Mouse (Mus musculus) heart, postnatal 25 days (tissue): ENCODE results near the gene Ccrl2. TPM values are rescaled to one million over a fixed set of nuclear protein-coding genes. Genes with fewer than 3 reads are reported as not detected.

Experiments
- DNase-seq: peaks from one replicate; pipeline ENCODE4 v3.0.0; 2022; ENCODE audit warnings: low spot score
- intact Hi-C: fragments of 180-260 bp; cut with DNase I; formaldehyde crosslinking; loops from one replicate; pipeline ENCODE4 v1.15.1; 2025
- total RNA-seq, 2 experiments: library from RNA; stranded (reverse); gene quantifications; 2 replicates each; pipeline ENCODE4 v1.2.3; 2021

Gene Ccrl2
- total RNA-seq: 10 to 100 TPM in 1 of 2 experiments, 1 to 10 TPM in 1; 8.2 to 10.4 TPM

DNA sequence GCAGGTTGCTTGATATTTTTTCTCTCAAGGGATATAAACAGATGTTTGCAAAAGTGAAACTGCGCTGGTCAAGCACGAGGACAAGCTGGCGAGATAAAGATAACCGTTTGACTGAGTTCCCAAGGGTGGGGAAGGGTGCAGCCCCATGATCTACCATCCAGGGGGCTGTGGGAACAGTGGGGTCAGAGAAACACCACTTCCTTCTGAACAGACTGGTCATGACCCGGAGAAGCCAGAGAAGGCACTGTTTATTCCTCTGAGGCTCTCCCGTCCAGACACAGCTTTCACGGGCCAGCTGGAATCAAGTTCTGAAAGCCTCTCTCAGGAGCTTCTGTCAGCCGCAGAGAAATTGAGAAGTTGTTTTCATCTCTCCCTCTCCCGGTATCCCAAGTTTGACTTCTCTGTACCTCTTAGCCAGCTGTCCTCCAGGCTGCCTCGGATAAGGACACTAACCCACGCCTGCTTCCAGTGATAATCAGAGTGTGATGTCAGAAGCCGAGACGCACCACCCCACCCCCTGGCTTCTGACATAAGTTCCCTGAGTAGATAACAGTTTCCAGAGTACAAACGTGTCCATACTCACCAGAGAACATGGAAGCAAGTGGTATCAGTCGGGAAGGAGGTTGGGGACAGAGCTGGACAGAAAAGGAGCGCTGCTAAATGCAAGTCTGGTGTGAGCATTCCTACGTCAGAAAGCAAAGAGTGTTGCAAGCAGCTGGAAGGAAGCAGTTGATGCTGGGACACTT lies at the start of gene Ccrl2:
Gene Ccrl2, minus strand, starts transcription at position 722 of the 746 bp plus-strand sequence.
- intact Hi-C loops: loop anchor here (5.0 kb wide), 2 partner anchors 60 to 175 kb away; partner anchors contain the start of gene Tmie

DNA sequence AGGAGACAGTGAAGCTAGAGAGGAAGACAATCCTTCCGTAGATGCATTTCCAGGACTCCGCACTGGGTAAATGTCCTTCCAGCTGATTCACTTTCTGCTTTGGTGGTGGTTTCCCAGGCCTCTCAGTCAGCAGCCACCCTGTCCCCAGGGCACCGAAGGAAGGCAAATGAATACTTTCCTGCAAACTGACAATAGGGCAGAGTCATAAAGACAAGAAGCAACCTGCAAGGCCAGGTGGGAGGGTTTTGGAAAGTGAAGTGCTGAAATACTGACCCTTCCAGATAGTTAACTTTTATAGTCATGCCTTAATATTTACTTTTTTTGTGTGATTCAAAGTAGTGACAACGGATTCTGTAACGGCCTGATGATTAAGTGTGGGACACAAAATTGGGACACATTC lies 46.6 kb upstream of the Ccrl2 start:
- DNase-seq: no peak
- intact Hi-C loops: no loop called here

More for the DNA sequence above, at the start of gene Ccrl2:
- DNase-seq: peak; percentile 58

DNA sequence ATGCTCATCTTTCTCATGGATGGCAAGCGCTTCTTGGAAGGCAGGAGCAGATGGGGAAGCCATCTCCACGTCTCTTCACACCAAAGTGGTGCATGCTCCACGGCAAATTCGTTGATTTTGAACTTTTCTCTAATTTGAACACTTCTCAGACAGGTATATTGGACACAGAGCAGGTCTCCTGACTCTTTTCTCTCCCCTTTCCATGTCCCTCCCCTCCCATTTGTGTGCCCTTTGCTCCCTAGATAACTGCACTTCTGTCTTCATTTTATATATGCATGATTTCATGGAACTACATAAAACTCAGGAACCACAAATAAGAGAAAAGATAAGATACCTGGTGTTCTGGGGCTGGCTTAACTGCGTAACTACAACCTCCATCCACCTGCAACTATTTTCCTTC lies 46.0 kb upstream of the Ccrl2 start:
- DNase-seq: no peak
- intact Hi-C loops: no loop called here

DNA sequence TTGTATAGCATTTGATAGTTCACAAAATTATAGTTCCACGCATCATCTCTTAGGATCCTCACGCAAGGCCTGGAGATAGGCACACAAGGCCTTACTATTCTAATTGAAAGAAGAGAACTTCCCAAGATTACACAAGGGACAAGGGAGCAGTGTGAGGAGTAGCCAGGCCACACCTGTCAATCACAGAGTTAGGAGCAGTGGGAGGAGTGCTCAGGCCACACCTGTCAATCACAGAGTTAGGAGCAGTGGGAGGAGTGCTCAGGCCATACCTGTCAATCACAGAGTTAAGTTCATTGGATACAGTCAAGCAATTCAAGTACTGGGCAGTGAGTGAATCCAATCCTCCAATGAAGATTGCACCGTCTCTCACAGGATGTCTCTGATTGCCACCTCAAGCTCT lies 43.1 kb upstream of the Ccrl2 start:
- no peak for DNase-seq
- intact Hi-C loops: no loop called here

DNA sequence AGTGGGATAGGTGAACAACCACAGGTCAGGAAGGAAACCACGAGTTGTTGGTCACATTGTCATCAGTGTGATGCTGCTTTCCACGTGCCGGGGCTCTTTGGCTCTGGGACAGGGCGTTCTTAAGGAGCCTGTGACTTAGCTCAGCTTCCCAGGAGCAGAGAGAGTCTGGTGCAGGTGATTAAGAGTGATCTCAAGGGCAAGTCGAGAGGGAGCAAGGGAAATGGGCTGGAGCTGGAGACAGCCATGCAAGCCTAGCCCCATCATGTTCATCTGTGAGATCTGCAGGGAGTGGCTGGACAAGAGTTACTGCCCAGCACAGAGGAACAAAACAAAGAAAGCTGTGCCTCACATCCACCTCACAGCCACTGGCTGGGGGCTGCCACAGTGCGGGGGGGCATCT lies 40.2 kb upstream of the Ccrl2 start:
- intact Hi-C loops: no loop called here

DNA sequence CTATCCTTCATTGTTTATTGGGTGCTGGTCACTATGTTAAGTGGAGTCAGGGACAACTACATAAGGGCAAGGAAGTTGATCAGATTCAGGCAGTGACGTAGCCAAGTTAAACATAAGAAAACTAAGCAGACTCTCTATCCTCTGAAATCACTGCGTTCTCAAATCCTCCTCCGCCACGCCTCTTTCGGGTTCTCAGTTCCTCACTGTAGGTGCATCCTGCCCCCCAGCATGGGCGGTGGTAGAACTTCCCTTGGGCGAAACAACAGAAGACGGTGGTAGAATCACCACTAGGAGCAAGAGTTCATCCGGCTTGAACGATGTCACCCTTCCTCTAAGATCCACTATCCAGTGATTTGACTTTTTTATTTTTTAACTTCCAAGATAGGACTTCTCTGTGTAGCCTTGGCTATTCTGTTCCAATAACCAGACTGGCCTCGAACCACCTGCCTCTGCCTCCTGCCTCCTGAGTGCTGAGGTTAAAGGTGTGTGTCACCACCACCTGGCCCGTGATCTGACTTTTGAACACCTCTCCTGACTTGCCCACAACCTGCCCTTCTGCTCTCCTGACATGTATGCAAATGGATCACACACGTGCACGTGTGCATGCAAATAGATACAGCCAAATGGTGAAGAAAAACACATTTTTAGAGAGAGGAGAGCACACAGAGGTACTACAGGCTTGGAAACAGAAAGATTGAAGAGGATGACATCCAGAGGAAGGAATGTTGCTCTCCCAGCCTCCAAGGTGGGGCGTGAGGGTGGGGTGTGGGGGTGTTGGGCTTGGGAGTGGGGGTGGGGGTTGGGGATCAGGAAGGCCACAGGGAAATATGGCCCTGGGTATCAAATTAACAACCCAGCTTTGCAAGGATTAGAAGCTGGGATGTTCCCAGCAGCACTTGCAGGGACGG lies 39.4 kb upstream of the Ccrl2 start:
- DNase-seq: no peak
- intact Hi-C loops: no loop called here

More for the DNA sequence above, 40.2 kb upstream of the Ccrl2 start:
- no peak for DNase-seq

DNA sequence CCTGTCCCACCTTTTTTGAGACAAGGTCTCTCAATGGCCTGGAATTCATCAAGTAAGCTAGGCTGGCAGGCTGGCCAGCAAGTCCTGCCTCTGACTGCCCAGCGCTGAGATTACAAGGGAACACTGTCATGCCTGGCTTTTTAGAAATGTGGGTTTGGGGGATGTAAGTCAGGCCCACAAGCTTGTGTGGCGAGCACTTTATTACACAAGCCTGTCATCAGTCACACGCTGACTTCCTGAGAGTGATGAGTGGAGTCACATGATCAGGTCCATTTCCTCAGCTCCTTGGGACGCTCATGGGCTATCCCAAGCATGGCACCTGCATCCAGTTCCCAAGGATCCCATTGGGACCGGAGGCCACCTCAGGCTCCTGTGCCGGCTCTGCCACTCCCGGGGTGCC lies 38.4 kb upstream of the Ccrl2 start:
- intact Hi-C loops: no loop called here
- no peak for DNase-seq

DNA sequence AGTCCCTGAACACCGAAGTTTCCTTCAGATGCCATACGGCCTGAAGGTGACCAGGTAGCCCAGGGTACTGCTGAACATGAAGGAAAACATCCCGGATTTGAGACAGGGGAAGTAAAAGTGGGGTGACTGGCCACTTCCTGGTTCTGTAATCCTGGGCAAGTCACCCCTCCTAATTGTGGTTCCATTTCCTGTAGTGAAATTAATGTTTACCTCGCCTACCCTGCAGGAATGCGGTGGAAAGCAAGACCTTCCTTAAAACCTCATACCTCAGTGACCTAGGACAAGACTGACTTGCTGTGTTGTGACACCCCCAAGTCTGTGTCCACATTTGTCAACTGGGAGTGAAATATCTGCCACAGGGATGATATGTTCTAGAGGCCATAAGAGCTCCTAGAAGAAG lies 37.3 kb upstream of the Ccrl2 start:
- intact Hi-C loops: loop anchor here (5.0 kb wide), 3 partner anchors 63 to 128 kb away; no protein-coding TSS in a partner anchor
- DNase-seq: no peak

DNA sequence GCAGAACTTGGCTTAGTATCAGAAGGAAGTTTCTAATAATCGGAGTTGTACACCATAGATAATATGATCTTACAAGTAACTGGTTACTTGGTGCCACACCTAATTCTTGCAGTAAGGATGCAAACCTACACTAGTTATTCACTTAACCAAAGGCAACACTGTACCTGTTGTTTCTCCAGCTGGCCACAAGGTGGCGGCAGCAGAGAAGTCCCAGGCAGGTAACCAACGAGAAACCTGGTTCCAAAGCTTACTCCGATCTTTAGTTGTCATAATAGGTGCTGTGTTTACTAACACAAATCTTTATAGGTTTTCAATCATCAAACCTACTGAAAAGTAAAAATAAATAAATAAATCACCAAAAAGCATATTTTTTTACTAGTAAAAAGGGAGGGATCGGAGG lies 35.8 kb upstream of the Ccrl2 start:
- no peak for DNase-seq
- intact Hi-C loops: loop anchor here (5.0 kb wide), 3 partner anchors 64 to 129 kb away; no protein-coding TSS in a partner anchor

DNA sequence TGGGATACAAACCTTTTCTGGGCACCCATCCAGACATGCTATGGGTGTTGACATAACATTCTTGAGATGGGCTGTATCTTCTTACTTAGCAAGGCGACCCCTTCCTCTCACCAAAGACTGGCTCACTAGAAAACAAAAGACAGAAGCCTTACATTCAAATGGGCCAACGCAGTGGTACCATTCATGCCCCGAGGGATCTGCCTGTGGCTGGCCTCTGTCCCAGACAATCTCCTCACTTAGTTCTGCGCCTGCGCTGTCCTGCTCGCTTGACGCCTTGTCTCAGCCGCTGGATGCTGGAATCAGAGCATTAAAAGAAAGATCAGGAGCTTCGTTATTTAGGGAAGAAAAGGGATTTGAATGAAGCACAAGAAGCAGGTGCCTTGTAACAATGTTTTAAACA lies 35.3 kb upstream of the Ccrl2 start:
- intact Hi-C loops: loop anchor here (5.0 kb wide), 3 partner anchors 65 to 130 kb away; no protein-coding TSS in a partner anchor
- DNase-seq: peak; percentile 17

DNA sequence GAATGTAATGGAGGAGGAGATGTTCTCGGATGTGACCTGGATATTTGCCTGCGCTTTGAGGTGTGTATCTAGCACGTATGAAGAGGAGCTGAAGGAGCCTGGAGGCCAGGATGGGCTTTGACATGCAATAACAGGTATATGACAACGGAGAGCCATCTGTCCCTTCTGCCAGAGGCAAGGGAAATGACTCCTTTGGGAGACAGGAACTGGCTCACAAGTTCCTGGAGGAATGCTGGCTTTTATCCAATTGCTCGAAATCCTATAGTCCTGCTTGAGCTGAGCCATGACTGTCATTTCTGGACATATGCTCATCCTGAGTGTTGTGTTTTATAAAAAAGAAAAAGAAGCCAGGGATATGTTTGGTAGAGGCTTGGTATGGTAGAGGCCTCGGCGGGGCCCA lies 31.6 kb upstream of the Ccrl2 start:
- intact Hi-C loops: no loop called here
- DNase-seq: no peak

DNA sequence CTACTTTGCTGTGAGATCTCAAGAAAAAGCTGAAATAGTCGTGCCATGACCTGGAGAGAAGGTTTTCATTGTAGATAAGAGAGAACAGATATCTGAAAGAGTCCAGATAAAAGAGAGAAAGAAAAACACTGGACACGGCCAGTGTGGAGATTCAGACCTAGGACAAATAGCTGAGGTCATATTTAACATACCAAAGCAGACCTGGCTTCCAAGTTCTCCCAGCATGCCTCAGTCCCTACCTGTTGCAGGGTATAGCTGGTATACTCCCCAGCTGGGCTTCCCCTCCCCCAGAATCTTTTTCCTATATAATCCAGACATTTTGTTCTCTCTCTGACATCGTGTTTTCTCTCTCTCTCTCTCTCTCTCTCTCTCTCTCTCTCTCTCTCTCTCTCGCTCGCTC lies 30.6 kb upstream of the Ccrl2 start:
- DNase-seq: no peak
- intact Hi-C loops: no loop called here

DNA sequence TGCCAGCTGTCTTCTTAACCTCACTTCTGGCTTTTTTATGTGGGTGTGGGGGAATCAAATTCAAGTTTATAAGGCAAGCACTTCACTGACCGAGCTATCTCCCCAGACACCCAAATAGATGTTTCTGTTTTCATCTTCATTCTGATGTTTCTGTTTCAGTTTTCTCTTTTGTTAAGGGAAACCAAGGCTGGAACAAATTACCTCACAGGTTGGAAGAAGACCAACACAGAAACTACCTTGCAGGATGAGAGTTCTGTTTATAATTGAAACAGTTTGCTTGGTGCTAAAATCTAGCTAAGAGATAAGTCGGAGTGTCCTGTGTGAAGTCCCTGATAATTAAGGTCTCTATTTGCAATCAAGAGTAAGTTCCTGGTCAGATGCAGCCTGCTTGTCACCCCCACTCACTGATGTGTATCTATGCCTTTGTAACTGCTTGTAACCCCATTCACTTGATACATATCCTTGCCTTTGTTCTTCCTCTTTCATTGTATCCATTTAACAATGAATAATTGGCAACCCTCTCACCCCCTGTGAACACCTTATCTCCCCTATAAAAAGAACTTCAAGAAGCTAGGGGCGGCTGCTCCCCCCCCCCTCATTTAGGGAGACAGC lies 29.8 kb upstream of the Ccrl2 start:
- DNase-seq: no peak
- intact Hi-C loops: no loop called here

DNA sequence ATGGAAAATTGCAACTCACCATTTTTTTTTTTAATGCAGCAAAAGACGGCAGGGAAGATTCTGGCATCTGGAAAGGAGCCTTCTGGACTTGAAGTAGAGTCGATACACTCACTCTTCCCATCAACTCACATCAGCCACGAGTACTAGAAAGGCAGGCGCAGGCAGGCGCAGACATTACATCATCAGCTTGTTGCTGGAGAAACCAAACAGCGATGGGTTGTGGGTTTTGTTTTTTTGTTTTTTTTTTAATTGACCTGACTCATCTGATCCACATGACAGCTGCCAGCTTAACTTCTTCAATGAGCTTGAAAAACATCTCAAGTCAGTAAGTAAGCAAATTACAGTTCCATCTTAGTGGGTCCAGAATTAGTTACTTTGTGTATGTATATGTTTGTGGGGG lies 28.8 kb upstream of the Ccrl2 start:
- intact Hi-C loops: no loop called here
- DNase-seq: no peak

DNA sequence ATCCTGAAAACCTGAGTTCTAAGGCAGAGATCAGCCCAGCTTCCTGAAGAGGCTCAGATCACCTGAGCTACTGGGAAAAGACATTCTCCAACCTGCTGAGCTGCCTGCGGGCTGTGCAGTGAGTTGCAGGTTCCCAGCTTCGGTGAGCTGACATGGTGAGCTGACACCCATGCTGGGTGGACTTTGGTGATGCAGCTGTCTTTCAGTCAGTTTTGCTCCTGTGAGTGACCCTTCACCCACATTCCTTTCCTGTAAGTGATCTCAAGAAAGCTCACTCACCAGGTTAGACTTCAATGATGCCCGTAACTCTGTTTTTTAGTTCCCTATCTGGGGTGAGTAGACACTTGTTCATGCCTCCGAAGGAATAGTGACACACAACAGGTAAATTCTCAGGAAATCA lies 28.0 kb upstream of the Ccrl2 start:
- no peak for DNase-seq
- intact Hi-C loops: no loop called here

DNA sequence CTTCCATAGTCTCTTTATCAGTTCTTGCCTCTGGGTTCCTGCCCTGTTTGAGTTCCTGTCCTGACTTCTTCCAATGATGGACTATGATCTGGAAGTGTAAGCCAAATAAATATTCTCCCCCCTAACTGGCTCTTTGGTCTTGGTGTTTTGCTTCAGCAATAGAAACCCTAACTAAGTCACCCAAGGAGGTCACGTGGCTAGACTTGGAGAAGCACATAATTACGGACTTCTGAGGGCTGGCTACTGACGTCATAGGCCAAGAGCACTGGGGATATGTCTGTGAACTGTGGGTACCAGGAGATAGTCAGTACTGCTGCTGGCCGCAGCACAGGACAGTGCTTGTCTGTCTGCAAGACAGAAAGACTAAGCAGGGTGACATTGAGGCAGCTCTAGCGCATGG lies 24.4 kb upstream of the Ccrl2 start:
- intact Hi-C loops: no loop called here
- DNase-seq: no peak

DNA sequence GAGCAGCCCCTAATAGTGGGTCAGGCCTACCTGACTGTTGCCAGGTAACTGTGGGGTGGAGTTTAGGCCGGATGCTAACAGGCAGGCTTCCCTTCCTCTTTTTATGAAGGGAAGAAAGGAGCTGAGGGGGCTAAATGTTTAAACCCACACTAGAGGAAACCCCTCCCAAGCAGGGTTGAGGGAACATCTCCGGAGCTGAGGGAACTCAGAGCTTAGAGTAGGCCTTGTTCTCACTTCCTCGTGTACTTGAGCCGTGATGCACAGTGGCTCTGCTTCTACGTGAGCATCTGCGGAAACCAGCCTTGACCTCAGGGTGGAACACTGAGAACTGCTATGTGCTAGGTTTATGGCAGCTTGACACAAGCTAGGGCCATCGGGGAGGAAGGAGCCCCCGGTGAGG lies 23.5 kb upstream of the Ccrl2 start:
- intact Hi-C loops: no loop called here
- no peak for DNase-seq

DNA sequence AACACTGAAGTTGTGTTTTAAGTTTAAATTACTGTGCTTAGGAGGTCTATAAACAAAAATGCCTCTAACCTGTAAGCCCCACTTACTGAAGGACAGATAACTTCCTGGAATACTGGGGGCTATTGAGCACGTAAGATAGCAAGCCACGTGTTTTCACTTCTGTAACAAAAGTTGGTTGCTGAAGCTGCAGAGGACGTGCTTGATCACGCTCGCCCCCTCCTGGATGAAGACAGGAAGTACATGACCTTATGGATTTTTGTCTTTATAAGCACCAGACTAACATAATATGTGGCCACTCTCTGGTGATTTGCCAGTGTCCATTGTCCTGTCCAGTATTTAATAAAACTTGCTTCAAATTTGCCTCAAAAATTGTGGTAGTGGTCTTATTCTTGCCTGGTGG lies 20.4 kb upstream of the Ccrl2 start:
- intact Hi-C loops: no loop called here
- DNase-seq: no peak

DNA sequence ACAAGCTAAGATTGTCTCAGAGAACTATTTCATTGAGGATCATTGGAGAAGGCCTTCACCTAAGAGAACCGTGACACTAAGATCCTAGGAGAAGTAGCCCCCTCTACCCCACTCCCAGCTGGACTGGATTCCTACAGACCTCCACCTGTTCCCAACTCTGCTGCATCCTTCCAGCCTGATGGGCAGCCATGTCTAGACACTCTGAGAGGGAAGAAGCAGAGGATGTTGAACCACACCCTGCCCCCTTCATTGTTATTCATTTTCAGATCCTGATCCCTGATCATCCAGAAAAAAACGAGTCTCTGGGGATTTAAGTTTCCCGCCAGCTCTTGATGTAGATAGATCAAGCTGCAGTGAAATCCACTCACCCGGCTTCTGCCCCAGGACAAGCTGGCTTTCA lies 15.7 kb upstream of the Ccrl2 start:
- intact Hi-C loops: loop anchor here (1.0 to 2.0 kb wide), 2 partner anchors 76 to 150 kb away; no protein-coding TSS in a partner anchor
- DNase-seq: no peak

DNA sequence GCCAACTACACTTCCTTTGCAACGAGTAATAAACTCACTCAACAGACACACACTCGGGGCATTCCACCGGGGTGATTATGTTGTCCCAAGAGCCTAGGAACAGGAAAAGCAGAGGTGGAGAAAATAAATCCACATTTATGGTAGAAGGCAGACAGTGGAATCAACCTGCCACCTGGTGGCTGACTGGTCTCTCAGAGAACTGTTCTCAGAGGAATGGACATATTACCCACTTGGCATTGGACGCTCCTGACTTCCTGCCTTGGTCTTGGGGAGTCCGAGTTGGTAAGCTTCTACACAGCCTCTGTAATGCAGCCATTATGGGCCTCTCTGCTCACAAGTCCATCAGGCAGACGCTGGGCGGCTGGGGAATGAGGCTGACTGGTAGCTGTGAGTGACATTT lies 14.9 kb upstream of the Ccrl2 start:
- intact Hi-C loops: loop anchor here (1.0 to 2.0 kb wide), 2 partner anchors 75 to 149 kb away; no protein-coding TSS in a partner anchor
- no peak for DNase-seq
